Mouse (Mus musculus): ENCODE results near the gene Ccdc12.

Gene Ccdc12

DNA sequence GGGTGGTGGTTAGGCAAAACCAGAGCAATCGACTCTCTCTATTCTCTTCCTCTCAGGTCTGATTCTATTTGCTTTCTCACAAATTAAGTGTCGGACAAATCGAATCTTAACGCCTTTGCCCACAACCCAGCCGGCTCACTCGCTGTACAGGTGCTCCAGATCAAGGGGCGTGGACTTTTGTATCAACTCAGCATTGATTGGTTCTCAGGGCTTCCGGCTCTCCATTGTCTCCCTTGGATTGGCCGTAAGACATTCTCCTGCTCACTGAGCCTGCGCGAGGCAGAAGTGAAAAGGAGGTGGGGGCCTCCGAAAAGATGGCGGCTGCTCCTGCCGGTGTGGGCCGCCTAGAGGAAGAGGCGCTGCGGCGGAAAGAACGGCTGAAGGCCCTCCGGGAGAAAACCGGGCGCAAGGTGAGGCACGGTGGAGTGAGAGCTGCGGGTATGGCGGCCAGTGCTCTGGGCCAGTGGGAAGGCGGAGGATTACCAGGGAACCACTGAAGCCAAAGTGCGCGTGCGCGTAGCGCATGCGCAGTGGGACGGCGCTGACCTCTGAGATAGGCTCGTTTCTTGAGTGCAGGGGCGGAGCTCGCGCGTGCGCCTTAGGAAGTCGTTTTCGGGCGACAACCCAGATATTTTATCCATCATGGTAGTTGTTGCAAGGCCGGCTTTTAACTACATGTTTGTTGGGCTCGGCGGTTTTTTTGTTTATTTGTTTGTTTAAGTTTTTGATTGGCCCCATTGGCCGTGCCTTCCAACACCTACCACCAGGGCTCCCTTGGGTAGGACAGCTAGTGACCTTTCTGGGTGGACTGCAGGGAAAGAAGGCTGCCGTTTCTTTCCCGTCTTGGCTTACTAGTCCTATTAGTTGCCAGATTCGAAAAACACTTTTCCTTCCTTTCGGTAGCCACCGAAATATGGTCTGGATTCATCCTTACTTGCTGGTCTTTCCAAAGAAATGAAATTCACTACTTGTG lies at the start of gene Ccdc12:
TSS of gene Ccdc12 (plus strand) at position 255 of the 973 bp plus-strand sequence.
- DNase-seq, result peak; percentile 96 to 98

DNA sequence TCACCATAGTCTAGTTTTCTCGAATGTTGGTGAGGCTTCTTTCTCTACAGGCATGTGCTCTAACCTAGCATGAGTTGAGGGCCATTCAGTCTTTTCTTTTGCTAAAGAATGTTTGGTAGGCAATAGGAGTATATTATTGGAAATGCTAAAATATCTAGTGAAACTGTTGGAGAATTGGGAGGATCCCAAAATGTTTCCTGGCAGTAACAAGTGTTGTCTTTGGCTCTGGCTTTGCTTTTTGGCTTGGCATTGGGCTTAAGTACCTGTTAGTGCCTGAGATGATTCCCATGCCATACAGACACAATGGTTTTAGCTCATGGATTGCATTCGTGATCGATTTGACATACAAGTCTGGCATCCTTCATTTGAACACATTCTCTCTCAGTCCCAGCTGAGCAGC lies 44.8 kb upstream of the Ccdc12 start:
- no peak for DNase-seq

DNA sequence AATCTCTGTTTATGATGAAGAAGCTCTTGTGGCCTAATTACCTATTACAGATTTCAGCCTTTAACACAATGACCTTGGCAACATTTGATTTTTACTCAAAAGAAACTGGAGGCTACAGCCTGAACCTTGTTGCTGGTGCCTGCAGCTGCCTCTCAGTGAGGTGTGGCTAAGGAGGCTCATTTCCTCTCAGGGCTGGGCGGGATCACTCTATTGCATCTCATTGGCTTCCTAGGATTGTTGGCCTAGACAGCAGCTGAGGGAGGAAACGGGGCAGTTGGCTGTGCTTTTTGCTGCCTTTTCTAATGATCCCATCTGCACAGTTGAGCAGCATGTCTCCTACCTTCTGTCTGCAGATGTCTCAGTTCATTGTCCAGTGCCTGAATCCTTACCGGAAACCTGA lies 39.2 kb upstream of the Ccdc12 start:
- DNase-seq, result no peak

DNA sequence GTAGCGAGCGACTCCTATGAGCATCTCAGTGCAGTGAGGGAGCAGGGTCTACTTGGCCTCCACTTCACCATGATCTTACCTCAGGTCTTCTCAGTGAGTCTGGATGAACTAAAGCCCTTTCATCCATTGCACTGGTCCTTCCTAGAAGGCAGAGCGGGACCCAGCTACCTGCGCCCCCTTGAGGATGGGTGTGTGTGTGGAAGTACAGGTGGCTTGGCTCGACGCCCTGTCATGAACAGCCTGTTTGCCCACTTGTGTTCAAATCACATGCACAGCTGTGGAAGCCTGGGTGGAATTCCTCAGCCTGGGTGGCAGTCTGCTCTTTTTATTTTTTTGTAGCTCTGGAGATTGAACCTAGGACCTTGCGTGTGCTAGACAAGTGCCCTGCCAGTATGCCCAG lies 36.1 kb upstream of the Ccdc12 start:
- no peak for DNase-seq

DNA sequence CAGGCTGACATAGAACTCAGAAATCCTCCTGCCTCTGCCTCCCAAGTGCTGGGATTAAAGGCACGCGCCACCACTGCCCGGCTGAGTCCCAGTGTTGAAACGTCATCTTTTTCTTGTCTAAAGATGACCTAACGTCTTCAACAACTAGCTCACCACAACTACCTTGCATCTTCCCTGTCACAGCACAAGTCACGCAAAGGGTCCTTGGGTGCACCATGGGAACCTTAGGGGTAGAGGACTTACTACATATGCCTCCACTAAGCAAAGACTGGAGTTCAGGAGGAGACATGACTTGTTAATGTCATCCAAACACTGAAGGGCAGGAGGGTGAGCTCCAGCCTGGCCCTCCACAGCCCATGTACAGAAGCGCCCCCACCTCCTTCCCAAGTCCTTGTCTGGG lies 35.6 kb upstream of the Ccdc12 start:
- no peak for DNase-seq

DNA sequence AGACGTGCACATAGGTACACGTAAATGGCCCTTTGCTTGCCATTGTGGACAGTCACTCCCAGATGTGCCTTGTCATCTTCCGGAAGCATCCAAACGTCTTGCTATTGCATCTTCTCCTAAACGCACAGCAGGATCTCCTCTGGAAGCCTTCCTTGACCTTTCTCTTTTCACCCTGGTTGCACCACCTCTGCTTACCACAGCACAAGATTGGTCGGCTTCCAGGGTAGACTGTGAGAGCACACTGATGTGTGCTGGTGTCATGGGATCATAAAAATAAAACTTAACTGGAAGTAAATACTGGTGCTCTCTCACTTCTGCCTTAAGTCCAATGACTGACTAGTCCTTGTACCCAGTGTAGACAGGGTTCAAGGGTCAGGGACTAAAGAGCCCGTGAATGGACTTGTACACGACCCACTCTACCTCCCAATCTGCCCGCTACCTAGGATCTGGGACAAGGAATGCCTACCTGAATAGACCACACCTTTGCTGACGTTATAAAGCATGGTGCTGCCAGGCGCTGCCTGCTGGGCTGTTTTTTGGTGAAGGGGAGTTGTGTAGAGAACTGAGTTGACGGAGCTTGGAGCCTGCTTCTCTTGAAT lies 33.6 kb upstream of the Ccdc12 start:
- DNase-seq, result no peak

DNA sequence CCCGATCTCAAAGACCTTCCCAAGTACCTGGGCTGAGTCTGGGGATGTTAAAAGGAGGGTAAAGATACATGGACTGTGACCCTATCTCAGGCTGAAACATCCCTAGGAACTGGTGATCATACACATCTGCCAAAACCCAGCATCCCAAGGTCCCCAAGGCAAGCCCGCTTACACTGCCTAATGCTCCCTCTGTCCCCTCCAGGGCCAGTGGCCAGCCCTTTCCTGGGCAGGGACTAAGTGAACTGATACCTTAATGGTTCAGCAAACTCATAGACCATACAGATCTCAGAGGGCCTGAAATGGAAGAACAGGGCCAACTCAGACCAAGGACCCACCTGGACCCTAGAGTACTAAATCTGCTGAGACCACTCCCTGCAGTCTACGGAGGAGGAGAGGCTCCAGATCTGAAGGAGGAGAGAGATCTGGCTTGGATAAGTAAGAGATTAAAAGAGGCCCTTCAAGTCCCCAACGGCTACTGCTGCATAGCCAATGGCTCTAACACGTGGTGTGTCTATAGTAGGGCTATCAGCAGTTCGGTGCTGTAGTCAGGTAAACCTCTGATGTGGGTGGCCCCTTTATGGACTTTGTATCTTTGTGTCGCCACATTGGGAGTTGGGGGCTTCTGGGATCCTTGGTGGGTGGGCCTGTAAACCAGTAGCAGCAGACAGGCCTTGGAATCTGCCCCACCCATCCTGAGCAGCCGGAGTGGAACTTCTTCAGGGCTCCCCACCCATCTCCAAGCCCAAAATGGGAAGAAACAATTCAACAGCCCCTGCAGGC lies 32.7 kb upstream of the Ccdc12 start:
- DNase-seq, result no peak

DNA sequence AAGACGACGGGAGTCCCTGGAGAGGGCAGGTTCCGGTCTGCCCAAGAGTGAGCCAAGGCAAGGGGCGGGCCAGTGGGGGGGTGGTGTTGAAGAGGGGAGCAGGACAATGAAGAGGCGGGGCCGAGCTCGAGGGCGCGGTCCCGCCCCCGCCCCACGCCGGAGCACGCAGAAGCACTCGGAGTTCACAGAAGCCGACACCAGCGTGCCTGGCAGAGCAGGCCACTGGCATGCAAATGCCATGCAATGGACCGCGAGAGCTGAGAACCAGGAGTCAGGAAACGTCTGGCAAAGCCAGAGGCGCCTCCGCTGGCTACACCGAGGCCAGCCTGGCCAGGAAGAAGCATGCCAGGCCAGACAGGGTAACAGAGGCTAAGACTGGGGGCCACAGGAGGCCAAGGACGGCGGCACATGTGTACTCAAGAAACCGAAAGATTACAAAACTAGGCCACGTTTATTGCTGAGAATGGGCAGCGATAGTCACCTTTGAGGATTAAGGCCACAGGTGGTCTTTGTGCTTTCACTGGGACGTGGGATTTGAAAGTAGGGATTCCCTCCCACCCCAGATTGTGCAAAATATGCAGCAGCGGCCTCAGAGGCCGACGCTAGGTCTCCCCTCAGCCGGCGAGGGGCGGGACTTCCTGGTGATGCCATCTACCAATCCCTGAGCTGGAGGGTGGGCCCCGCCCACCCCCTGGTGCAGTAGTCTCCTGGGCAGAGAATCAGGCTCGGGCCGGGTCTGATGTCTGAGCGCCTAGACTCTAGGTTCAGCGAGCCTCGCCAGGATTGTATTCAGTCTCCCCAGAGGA lies 31.7 kb upstream of the Ccdc12 start, which contains the start of gene Nradd:
TSS of gene Nradd (minus strand) at position 92 of the 806 bp plus-strand sequence.
- peak; percentile 85 to 87 for DNase-seq

DNA sequence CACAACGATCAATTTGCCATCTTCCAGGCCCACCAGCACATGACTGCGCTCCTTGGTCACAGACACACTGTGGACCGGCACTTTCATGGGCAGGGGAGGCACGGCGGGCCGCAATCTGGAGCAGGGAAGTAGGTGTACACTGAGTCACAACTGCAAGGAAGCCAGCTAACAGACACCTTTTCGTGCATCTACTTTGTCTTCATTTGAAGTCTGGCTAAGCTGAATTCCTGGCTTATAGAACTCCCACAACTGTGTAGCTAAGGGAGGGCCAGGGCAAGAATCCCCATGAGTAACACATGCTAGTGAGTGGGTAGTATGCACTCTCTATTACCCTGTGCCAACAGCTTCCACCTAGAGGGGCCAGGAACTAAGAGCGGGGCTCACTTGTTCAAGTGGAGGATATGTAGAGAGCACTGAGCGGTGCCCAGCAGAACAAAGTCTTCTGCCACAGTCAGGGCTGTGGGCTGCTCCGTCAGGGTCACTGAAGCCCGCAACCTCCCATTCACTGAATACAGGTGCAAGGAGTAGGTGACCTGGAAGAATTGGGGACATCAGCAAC lies 30.9 kb upstream of the Ccdc12 start:
- no peak for DNase-seq

DNA sequence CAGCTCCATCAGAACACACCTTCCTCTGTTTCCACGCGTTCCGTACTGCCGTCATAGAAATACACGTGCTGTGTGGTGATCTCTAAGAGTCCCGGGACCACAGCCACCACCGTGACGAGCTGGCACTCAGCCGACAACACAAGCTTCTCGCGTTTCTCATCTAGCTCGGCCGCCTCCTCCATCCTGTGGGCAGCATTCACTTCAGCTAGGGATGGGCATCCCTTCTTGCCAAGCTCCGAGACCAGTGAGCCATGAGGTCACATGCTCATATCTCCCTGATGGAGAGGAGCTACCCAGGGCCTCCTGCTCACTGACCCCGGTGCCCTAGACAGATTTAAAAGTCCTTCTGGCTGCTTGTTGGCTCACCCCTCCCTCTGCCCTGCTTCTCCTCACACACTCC lies 26.1 kb upstream of the Ccdc12 start:
- DNase-seq, result peak; percentile 53 to 80

DNA sequence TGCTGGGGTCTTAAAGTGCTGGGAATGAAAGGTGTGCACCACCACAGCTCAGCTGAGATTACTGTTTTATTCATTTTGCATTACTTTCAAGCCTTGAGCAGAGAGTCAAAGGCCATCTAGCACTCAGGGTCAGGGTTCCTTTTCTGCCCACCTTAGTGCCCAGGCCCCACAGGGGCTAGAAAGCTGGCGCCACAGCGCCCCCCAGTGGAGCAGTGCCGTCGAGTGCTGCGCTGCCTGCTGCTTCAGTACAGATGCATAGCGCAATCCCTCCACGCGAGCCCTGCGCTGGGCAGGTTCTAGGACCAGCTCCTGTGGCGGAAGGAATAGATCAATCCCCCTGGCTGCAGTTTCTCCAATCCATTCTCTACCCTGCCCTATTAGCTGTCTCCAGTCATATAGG lies 25.1 kb upstream of the Ccdc12 start:
- DNase-seq, result no peak

DNA sequence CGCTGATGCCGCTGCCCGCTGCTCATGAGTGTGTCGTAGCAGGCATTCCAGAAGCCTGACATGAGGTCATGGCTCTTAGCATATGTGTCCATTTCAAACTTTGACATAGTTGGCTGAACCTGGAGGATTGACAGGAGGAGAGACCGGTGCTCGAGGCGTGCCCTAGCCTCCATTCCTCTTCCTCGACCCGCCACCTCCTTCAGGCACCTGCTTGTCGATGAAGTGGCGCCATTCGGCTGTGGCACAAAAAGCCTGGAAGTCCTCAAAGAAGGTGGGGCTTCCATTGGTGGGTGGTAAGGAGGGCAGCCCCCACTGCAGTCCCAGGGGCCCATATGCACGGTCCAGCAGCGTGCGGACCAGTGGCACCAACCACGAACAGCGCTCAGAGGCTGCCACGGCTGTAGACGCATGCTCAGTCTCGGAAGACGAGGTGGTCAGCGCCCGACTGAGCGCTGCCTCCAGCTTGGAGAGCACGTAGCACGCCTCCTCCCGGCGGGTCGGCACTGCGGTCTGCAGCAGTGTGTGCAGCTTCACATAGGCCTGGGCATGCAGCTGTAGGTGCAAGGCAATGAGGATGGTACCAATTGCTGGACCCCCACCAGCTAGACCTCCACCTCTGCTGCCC lies 24.5 kb upstream of the Ccdc12 start:
- no peak for DNase-seq

DNA sequence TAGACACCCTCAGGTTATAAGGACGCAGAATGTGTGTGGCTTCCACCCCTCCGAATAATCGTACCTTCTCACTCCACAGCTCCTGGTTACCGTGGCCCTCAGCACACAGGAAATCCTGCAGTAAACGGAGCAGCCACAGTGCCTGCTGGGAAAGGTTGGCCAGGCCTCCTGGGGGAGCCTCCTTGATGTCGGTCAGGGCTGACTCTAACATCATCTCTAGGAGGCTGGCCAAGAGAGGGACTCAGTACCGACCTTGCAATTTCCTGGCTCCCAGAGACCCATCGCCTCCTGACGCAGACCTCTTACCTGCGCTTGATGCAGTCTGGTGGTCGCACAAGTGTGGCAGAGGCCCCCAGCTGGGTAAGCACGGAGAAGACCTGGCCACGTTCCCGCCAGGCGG lies 23.6 kb upstream of the Ccdc12 start:
- no peak for DNase-seq

DNA sequence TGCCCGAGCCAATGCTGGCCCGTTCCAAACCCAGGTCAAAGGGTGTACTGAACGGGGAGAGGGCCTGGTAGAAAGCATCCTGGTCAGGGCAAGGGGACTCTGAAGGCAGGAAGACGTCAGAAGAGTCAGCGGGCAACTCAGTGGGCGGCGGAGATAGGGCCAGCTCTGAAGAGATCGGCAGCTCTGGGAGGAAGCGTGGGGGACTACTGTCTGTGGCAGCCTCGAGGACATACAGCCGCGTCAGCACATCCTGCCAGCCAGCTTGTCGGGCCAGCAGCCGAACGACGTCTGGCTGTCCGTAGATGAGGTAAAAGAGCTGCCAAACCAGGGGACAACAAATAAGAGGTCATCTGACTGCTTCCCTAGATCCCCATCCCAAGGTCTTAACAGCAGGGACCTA lies 22.4 kb upstream of the Ccdc12 start:
- no peak for DNase-seq

DNA sequence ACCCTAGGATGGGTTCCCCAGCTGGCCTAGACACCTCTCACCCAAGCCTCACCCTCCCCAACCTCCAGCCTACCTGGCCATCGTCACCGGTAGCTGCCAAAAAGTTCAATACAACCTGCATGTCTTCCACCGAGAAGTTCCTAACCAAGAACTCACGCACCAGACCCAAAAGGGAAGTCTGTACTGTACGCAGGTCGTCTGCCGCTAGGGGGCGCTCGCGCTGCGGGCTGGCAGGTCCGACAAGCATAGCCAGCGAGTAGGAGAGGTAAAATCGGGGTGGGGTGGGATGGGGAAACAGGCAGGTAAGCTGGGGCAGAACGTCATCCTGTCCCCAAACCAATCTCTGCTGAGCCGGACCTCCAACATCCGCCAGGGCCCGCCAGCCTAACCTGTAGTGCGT lies 21.1 kb upstream of the Ccdc12 start:
- DNase-seq, result peak; percentile 75 to 89

DNA sequence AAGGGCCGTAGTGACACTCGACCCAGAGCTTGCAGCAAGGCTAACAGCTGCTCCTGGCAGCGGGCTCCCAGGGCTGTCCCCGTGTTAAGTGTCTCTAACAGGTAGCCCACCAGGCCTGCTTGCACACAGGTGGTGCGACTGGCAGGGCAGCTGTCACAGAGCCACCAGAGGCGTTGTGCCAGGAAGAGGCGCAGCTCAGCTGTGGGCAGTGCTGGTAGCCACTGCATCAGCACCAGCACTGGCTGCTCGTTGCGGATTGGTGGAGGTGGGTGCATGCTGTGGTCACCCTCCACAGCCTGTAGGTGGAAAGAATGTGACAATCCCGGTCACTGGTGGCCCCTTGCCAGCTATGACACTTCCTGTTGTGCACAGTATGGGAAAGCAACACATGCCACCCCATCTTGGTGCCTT lies 17.7 kb upstream of the Ccdc12 start:
- DNase-seq, result no peak

DNA sequence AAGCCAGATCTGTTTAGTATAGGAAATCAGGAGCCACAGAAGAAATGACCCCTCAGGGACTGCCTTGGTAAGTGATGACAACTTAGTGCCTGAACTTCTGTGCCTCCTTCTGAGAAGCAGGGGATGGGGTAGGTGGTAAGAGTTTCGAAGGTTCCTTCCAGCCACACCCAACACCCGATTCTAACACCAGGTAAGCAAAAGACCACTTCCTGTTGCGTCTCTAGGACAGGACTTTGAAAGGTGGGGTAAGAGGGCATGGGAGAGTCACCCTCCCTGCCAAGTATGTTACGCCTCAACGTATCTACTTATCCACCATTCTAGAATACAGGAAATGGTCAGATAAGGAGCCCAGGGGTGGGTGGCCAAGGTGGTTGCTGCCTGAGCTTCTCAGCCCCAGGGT lies 15.3 kb upstream of the Ccdc12 start:
- no peak for DNase-seq

DNA sequence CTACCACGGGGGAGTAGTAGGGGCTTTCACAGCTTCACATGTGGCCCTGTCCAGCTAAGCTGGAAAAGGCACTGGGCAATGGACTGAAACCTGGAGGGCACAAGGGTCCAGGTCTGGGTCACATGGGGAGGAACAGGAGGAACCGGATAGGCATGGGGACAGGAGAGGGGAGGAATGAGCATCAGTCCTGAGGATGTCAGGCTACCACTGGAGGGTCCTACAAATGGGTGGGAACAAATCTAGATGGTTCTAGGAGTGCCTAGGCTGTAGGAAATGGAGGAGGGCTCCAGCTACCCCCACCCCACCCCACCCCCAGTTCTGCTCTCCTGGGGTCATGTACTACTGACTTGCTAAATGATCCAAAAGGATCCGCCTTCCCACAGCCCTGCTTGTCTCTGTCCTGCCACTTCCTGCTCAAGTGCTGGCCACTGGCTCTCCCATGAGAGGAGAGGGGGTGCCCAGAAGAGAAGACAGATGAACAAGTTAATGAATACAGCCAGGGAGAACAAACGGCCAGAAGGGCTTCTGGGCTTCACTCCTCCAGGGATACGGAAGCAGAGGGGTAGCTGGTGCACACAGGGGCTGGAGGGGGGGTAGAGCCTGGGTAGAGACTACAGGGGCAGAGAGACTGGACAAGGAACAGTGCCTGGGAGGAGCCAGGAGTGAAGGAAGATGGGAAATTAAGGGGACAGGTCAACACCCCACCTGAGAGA lies 13.3 kb upstream of the Ccdc12 start:
- peak in 1 of 2 experiments; percentile 25 for DNase-seq

DNA sequence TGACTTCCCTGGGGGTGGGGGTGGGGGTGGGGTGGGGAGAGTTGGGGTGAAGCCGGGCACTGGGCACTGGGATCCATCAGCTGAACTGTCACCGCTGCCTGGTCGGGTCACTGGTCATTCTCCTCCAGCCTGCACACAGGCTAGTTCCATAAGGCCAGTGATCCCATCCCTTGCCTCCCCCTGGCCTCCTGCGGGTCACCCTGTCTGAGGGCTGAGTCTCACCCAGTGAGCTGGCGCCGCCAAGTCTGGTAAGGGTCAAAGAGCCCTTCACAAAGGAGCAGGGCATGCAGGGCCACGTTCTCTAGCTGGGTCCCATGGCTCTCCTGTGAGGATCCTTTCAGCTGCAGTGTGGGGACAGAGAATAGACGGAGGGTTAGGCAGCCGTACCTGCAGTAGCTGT lies 12.5 kb upstream of the Ccdc12 start:
- DNase-seq, result peak; percentile 56 to 76

DNA sequence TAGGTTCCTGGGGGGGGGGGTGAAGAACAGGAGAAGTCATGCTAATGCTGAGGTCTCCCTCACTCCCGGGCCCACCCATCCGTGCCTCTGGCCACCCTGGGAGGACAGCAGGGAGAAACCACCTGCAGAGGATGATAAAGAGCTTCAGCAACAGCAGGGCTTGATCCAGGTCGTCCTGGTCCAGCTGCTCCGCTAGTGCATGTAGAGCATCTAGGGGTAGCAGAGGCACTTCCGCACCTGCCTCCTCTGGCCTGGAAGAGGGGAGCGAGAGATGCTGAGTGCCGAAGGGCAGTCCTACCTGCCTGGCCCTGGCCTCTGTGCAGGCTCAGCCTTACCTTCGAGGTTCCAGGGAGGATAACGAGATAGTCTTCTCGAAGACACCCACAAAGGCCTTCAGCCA lies 12.0 kb upstream of the Ccdc12 start:
- DNase-seq, result no peak

DNA sequence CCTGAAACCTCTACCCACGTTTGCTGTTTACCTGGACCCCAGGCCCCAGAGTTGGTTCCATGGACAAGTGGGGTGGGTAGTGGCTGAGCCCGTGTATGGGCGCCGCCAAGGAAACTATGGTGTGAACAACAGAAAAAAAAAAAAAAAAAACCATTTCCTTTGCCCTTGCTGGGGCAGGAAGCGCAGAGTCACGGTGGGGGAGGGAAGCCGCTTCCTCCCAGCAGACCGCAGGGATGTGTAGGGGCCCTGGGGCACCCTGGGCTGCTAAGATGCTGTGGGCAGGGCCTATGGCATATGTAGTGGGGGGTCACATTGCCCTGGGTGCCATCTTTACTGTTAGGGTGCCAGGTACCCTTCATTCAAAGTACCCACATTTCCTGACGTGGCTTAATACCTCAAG lies 11.1 kb upstream of the Ccdc12 start:
- DNase-seq, result no peak

Measured in kidney, adult 8-10 months (tissue).